Mouse (Mus musculus) cerebellum, adult 9-11 months (tissue): Measurements from ENCODE around the gene Raver1.

Experiments
- DNase-seq: peaks from one replicate; pipeline ENCODE4 v3.0.0; 2022

Gene Raver1

DNA sequence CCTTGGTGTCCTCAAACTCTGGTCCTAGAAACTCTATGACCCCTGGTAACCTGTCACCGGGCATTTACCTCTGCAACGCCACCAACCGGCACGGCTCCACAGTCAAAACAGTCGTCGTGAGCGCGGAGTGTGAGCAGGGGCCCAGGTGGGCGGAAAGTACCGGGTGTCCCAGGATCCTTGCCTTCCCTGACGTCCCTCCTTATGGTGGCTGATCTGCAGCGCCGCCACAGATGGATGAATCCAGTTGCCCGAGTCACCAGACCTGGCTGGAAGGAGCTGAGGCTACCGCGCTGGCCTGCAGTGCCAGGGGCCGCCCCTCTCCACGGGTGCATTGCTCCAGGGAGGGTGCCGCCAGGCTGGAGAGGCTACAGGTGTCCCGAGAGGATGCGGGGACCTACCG, 55.1 kb downstream of the Raver1 start:
- no peak for DNase-seq

DNA sequence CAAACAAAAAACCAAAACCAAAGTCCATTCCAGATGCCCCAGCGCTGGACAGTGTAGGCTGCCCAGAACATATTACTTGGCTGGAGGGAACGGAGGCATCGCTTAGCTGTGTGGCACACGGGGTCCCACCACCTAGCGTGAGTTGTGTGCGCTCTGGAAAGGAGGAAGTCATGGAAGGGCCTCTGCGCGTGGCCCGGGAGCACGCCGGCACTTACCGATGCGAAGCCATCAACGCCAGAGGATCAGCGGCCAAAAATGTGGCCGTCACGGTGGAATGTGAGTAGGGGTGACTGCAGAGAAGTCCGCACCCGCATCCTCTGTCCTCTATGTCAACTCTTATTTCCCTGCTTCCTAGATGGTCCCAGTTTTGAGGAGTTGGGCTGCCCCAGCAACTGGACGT, 55.6 kb downstream of the Raver1 start:
- no peak for DNase-seq

DNA sequence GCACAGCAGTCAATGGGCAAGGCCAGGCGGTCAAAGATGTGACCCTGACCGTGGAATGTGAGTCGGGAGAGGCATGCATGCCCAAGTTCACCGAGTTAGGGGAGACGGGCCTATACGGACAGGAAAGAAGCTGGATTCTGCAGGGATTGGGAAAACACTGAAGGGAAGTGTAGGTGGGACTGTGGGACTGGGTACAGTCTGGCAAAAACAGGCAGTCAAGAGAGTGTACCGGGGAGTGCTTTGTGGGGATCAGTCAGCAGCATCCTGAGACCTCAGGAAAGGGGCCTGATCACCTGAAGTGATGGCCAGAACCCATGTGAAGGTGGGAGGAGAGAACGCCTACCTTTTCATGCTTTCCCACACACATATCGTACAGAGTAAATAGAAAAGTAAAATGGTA, 56.2 kb downstream of the Raver1 start:
- no peak for DNase-seq

DNA sequence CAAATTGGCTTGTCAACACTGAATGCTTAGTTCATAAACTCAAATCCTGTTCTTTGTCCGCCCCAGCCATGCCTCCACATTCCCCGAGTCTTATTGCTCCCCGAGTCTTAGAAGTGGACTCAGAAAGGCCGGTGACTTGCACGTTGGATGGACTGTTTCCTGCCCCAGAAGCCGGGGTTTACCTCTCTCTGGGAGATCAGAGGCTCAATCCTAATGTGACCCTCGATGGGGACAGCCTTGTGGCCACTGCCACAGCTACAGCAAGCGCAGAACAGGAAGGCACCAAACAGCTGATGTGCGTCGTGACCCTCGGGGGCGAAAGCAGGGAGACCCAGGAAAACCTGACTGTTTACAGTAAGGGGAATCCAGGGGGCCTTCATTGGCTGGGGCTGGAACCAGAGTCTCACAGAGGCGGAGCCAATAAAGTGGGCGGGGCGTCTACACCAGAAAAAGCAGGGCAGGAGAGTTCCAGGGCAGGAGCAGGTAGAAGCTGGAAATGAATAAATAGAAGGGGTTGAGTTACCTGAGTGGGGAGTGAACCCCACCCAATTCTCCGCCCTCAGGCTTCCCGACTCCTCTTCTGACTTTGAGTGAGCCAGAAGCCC, 57.2 kb downstream of the Raver1 start:
- no peak for DNase-seq

DNA sequence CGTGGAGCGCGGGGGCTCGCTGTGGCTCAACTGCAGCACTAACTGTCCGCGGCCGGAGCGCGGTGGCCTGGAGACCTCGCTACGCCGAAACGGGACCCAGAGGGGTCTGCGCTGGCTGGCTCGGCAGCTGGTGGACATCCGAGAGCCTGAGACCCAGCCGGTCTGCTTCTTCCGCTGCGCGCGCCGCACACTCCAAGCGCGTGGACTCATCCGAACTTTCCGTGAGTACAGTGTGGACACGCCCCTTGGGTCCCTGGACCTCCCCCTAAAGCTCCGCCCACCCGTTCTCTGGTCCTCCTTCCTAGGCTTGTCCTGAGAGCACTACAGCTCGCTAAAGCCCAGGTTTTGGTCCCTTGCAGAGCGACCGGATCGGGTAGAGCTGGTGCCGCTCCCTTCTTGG, 58.7 kb downstream of the Raver1 start:
- DNase-seq, result peak; percentile 40

DNA sequence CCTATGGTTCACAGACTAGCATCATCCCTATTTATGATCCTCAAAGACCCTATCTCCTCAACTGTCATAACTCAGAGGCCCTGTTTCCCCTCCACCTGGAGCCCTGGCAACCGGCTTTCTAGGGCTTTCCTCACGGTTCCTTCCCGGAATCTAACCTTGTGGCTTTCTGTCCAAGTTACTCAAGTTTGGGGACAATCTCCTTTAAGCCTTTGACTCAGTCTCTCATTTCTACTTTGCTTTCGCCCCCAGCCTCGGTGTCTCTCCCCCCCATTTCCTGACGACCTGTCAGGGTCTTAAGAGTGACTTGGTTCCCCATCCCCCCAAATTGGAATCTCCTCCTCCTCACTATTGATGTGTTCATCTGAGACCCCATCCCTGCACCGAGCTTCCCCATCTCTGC, 59.3 kb downstream of the Raver1 start:
- no peak for DNase-seq

DNA sequence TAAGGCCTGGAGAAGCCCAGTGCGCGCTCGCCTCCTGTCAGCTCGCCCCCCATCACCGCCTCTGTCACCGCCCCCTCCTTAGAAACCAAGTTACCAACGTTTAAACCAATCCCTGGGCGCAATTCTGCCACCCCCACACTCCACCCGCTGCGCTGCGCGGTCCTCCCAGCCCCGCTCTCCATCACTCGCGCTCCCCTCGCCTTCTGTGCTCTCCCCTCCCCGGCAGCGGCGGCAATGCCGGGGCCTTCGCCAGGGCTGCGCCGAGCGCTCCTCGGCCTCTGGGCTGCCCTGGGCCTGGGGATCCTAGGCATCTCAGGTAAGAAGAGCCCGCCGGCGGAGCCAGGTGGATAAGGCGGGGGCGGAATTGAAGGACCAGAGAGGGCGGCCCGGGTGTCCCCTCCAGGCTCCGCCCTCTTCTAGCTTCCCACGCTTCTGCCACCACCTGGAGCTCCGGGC, 59.9 kb downstream of the Raver1 start, which contains the start of gene Icam5:
Icam5 (plus strand) TSS at position 178 of the 456 bp plus-strand sequence.
- DNase-seq, result no peak

DNA sequence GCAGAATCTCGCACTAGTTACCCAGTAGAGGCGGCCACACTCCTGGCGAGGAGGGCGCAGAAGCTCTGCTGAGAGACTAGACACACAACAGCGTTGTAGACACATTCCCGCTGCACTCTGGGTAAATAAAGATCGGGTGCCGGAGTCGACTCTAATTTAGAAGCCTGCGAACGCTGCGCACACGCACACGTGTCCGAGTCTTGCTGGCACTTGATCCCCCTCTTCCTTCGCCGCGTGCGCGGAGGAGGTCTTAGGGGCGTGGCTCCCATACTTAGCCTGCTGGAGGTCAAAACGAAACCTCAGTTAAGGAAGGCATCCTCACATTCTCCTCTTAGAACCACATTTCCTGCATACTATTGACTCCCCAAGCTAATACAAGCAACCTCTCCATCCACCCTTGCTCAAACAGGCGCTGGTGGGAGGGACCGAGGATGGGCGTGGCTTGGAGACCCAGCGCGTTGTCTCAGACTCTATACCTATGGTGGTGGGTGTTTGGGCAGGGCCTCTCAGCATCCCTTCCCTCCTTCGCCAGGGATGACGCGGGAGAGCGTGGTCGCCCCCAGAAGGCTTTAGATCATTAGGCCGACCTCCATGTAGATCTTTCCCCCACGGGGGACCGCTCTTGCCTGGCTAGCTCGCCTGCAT, 60.4 kb downstream of the Raver1 start:
- no peak for DNase-seq

DNA sequence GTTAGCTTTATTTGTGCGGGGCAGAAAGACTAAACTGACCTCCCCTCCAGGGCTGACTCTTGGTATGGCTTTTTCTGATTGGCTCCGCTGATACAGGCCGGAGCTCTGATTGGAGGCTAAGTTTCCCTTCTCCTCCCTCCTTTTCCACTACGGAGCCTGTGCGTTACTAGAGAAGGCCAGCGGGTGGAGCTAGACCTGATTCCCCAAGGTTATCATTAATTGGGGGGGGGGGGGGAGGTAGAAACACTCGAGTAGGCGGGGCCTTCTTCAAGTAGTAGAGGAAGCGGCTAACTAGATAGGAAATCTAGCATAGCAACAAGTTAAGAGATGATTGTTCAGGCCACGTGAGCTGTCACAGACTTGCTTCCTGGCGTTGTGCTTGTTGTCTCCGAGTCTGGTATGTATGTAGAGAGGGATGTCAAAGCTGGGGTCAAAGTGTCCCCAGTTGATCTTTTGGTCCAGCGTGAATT, 61.0 kb downstream of the Raver1 start:
- DNase-seq, result peak; percentile 79

DNA sequence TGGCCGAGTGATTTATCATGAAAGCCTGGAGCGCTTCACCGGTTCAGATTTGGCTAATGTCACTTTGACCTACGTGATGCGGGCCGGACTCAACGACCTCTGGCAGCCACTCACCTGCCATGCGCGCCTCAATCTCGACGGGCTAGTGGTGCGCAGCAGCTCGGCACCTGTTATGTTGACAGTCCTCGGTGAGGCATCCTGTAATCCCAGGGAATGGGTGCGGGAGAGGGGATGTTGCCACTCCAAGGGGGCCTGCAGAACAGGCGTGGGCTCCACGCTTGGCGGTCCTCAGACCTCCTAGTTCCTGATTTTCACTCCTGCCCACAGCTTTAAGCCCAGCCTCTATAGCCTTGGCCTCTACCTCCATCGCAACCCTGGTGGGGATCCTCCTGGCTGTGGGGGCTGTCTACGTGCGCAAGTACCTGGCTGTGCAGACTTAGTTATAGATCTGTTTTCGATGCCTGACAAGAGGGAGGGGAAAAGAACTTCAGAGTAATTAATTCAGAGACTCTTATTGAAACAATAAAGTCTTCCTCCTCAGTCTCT, 61.7 kb downstream of the Raver1 start:
- no peak for DNase-seq

DNA sequence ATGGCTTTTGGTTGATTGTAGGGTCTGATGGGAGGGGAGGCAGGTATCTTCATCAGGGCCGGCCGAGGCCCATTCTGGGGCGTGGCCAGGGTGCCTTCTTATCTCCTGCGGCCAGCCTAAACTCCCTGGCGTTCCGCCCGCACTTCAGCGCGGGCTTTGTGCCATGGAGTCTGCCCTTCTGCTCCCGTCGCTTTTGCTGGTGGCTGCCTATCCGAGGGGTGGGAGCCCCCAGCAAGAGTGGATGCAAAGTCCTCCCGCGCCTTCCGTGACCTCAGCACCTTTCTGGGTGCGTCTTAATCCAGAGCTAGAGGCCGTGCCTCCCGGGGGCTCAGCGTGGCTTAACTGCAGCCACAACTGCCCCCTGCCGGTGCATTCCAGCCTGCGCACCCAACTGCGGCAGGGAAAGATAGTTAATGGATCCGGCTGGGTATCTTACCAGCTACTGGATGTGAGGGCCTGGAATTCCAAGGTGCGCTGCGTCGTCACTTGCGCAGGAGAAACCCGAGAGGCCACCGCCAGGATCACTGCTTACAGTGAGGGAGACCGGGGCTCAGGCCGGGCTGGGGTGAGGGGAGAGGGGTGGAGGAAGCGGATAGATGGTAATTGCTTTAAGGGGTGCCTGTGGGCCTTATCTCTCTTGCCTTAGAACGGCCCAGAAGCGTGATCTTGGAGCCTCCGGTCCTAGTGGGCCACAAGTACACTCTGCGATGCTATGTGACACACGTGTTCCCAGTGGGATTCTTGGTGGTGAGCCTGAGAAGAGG, 62.3 kb downstream of the Raver1 start, which contains the start of gene Icam4:
Icam4 (plus strand) TSS at position 83 of the 764 bp plus-strand sequence.
- DNase-seq, result peak; percentile 45

DNA sequence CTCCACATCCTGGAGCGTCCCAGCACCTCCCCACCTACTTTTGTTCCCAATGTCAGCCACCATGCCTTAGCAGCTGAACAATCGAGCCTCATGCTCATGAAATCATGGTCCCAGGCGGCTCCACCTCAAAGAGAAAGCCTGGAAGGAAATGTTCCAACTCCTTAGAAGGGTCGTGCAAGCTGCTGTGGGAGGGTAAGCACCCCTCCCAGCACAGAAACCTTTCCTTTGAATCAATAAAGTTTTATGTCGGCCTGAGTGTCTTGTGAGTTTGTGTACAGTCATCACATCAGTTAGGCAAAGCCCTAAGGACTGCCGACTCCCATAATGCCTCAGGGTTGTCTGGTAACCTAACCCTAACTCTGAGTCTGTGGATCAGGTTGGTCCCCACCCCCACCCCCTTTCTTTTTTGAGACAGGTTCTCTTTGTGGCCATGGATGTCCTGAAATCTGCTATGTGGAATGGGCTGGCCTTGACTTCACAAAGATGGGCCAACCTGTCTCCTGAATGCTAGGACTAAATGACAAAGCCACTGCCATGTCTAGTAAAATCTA, 63.2 kb downstream of the Raver1 start:
- no peak for DNase-seq

DNA sequence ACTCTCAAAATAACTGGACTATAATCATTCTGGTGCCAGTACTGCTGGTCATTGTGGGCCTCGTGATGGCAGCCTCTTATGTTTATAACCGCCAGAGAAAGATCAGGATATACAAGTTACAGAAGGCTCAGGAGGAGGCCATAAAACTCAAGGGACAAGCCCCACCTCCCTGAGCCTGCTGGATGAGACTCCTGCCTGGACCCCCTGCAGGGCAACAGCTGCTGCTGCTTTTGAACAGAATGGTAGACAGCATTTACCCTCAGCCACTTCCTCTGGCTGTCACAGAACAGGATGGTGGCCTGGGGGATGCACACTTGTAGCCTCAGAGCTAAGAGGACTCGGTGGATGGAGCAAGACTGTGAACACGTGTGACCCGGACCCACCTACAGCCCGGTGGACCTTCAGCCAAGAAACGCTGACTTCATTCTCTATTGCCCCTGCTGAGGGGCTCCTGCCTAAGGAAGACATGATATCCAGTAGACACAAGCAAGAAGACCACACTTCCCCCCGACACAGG, 64.0 kb downstream of the Raver1 start:
- DNase-seq, result no peak

DNA sequence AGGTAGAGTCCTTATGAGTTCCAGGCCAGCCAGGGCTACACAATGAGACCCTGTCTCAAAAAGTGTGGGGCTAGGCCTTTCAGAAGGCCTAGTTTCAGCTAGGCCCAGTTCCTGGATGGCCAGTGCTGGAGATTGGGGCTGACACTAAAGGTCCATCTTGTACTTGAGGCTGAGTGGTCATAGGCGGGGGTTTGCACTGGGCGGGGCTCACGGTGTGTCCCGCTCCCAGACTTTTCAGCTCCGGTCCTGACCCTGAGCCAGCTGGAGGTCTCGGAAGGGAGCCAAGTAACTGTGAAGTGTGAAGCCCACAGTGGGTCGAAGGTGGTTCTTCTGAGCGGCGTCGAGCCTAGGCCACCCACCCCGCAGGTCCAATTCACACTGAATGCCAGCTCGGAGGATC, 65.0 kb downstream of the Raver1 start:
- DNase-seq, result no peak

DNA sequence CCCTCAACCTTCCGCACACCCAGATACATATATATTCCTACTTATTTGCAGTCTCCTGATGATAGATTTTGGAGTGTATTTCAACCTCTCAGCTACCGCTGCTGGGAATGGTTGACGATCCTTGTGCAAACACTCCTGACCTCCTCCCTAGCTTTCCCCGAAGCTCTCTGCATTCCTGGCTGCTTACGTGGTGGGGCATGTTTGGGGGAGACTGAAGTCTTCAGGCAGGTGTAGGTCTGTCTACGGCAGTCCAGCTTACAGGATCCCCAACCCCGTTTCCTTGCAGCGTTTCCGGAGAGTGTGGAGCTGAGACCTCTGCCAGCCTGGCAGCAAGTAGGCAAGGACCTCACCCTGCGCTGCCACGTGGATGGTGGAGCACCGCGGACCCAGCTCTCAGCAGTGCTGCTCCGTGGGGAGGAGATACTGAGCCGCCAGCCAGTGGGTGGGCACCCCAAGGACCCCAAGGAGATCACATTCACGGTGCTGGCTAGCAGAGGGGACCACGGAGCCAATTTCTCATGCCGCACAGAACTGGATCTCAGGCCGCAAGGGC, 66.5 kb downstream of the Raver1 start:
- DNase-seq, result no peak
